In the genomic region with DNA sequence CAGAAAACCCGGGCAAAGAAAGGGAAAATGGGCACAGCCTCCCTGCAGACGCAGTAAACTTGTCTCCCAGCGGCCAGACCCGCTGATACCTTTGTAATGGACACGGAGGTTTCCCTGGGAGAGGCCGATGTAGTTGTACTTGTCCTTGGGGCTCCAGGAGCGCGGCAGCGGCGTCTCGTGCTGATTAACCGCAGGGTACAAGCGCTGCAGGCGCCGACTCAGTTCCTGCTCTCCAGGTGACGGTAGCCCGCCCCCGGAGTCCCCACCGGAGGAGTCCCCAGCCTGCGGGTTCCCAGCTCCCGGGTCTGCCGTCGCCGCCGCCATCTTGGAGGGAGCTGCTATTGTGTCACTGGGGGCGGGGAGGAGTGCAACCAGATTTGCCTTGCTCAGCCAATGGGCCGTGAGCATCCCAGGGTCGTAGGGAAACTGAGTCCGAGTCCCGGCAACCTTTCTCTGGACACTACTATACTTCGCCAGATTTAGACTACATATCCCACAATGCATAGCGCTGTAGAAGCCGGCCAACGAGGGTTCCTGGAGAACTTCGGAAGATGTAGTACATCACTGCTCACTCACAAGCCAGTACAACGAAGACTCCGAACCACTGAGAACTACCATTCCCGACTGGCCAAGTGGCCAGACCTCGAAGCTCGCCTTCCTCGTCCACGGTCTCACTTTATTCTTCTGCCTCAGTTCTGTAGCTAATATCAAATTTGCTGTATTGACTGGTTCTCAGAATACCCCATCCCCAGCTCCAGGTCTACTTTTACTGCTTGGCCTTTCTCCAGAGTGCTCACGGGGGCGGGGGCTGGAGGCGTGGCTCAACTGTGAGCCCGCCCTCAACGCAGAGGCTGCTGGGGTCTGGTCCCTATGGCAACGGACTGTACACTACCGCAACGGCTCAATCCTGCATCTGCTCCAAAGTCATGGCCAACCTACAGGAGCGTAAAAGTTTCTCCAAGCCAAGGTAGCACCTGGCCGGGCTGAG, we compare ENCODE assay signal across 8 mouse cellular contexts. TPM values are rescaled to one million over a fixed set of nuclear protein-coding genes. Genes with fewer than 3 reads are reported as not detected.
A peak's percentile ranks its signal among the peaks of the same experiment; 100 is the strongest.
DNase-seq lines count a peak whose midpoint lies in the region; ATAC-seq lines count a peak whose summit lies in the region.

A gene (minus strand): TSS at position 490 of the 988 bp plus-strand sequence.
A gene (plus strand): TSS at position 871 of the 988 bp plus-strand sequence.

- intact Hi-C loops in heart, postnatal 14 days (cut with DNase I): loop anchor here (2.0 kb wide), 1 partner anchor 112 kb away; no protein-coding TSS in a partner anchor

- H3K9me3 ChIP-seq in forebrain, embryonic 14.5 days (replicated peaks; ENCODE audit: control insufficient read depth, low read length): no peaks in the 10 kb centered on the region
- H3K9me3 ChIP-seq in neural tube, embryonic 15.5 days (replicated peaks): no peaks in the 10 kb centered on the region

- peak; percentile 100 for DNase-seq in ES-CJ7 (ENCODE audit: low read depth, low spot score)
- DNase-seq in cerebellum, adult 11 months: peak; percentile 96
- DNase-seq in forebrain, embryonic 14.5 days (ENCODE audit: low spot score): peak; percentile 100
- DNase-seq in heart, postnatal 14 days: peak; percentile 91 to 93
- DNase-seq in layer of hippocampus, adult 11-12 months (ENCODE audit: low spot score): peak; percentile 98
- DNase-seq in lung, adult 18-20 months: peak; percentile 99
- DNase-seq in testis, postnatal 14 days (ENCODE audit: low spot score): peak; percentile 99

- peak within 1 kb of the TSS; percentile 63 for H3K27ac ChIP-seq in forebrain, embryonic 14.5 days (ENCODE audit: low read depth, low read length)
- H3K27ac ChIP-seq in neural tube, embryonic 15.5 days (replicated peaks): peak within 1 kb of the TSS; percentile 84

- WGBS in forebrain, embryonic 14.5 days: under 1% methylated on average over 52 of the region's 52 CpGs
- WGBS in neural tube, embryonic 15.5 days: under 1% methylated on average over 52 of the region's 52 CpGs

- H3K27me3 ChIP-seq in forebrain, embryonic 14.5 days (replicated peaks; ENCODE audit: control insufficient read depth, insufficient read depth, low read length): no peaks in the 10 kb centered on the region
- no peaks in the 10 kb centered on the region for H3K27me3 ChIP-seq in neural tube, embryonic 15.5 days (replicated peaks)

- peak within 1 kb of the TSS; percentile 94 for H3K9ac ChIP-seq in forebrain, embryonic 14.5 days (ENCODE audit: low read length)
- H3K9ac ChIP-seq in neural tube, embryonic 15.5 days (replicated peaks): peak within 1 kb of the TSS; percentile 95

- H3K36me3 ChIP-seq in forebrain, embryonic 14.5 days (ENCODE audit: control insufficient read depth, insufficient read depth, low read length): peaks cover 26% of the 10 kb centered on the region
- peaks cover 20% of the 10 kb centered on the region for H3K36me3 ChIP-seq in neural tube, embryonic 15.5 days

- H3K4me1 ChIP-seq in forebrain, embryonic 14.5 days (ENCODE audit: control insufficient read depth, insufficient read depth, low read length): peaks cover 10% of the 10 kb centered on the region
- peaks cover 29% of the 10 kb centered on the region for H3K4me1 ChIP-seq in neural tube, embryonic 15.5 days

- peak within 1 kb of the TSS; percentile 97 for H3K4me3 ChIP-seq in forebrain, embryonic 14.5 days (ENCODE audit: low read depth, low read length)
- H3K4me3 ChIP-seq in neural tube, embryonic 15.5 days (replicated peaks): peak within 1 kb of the TSS; percentile 90

- peak; percentile 99 for ATAC-seq in forebrain, embryonic 14.5 days
- ATAC-seq in neural tube, embryonic 15.5 days (ENCODE audit: low FRiP score): peak; percentile 99

- peak within 1 kb of the TSS; percentile 92 for H3K4me2 ChIP-seq in forebrain, embryonic 14.5 days (ENCODE audit: low read length)
- H3K4me2 ChIP-seq in neural tube, embryonic 15.5 days: peak within 1 kb of the TSS; percentile 80

RNA-seq across cellular contexts. Expression of the first gene that starts in this region (rescaled TPM):
- polyA plus RNA-seq in forebrain, embryonic 14.5 days (2014; fragmentation: Nextera tagmentation; extraction: Ambion mirVana): 8.1 and 10.4 TPM in 2 replicates
- total RNA-seq in heart, postnatal 14 days (2021): 10 to 100 TPM; 23.1 to 24.7 TPM
- polyA plus RNA-seq in neural tube, embryonic 15.5 days (2015; fragmentation: Nextera tagmentation; extraction: Ambion mirVana): 9.9 and 10.4 TPM in 2 replicates

RNA-seq across cellular contexts. Expression of the second gene that starts in this region (rescaled TPM):
- polyA plus RNA-seq in forebrain, embryonic 14.5 days (2014; fragmentation: Nextera tagmentation; extraction: Ambion mirVana): 0.83 TPM in 2 replicates
- total RNA-seq in heart, postnatal 14 days (2021): under 1 TPM in 1 of 2 experiments, not detected in 1; 0.38 TPM
- 0.28 and 0.47 TPM in 2 replicates for polyA plus RNA-seq in neural tube, embryonic 15.5 days (2015; fragmentation: Nextera tagmentation; extraction: Ambion mirVana)

Comparison
In these comparisons a context has a peak if more than half of its experiments do, and no peak if none do; other contexts are left out.
1. Peak in every context shown above with its lines: DNase-seq, ATAC-seq, H3K4me3 ChIP-seq and H3K27ac ChIP-seq.